11 mouse cellular contexts compared by ENCODE assay signal in the genomic region with DNA sequence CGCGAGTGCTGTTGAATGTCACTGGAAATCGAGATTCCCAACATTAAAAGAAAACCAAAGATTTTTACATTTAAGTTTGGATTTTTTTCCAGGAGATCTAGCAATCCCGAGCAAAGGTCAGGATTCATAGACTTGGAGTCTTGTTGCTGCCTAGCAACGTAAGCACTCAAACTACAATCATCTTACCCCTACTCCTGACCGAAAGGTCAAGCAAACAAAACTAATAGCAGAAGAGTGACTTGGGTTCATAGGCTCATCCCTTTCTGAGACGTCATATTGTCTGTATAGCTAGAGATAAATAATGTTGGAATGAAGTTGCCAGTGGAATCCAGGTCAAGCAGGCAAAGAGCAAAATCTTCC.
"Had no signal": no experiment of that assay in that cellular context is flagged by ENCODE, and none has a peak within 500 bp of the region (broad histone marks: within the 10 kb centered on the region; RNA-seq: fewer than 3 reads in every experiment).

No protein-coding gene starts in this region.

- H3K4me3 ChIP-seq: limb, embryonic 10.5 days; midbrain, embryonic 10.5 days had no signal

- H3K9ac ChIP-seq: liver, embryonic 14.5 days had no signal

- H3K9me3 ChIP-seq: limb, embryonic 10.5 days; midbrain, embryonic 10.5 days had no signal

- H3K4me1 ChIP-seq: limb, embryonic 10.5 days; midbrain, embryonic 10.5 days had no signal

- ATAC-seq: inflammation-experienced regulatory T-cells, adult 6 months; lung, postnatal 0 days had no signal

- H3K27ac ChIP-seq: kidney, postnatal 0 days; limb, embryonic 10.5 days; liver, embryonic 14.5 days; midbrain, embryonic 10.5 days; stomach, postnatal 0 days had no signal

- H3K36me3 ChIP-seq: limb, embryonic 10.5 days; midbrain, embryonic 10.5 days had no signal

- DNase-seq: lung, adult 2 months; lung, postnatal 36 days; right cerebral cortex, adult 18-20 months; right cerebral cortex, postnatal 25 days had no signal
